Mouse (Mus musculus) spleen, adult 2 months (tissue): ENCODE measurements around the gene Npb.

ENCODE experiments used
- CTCF ChIP-seq: fragments of 200-500 bp; IDR thresholded peaks from 2 replicates; pipeline ENCODE4 v1.5.1; 2011; ENCODE audit warnings: mild to moderate bottlenecking, inconsistent platforms; ENCODE audit not compliant: insufficient read depth, insufficient read length, insufficient replicate concordance; ENCODE audit errors: extremely low read depth
- POLR2A ChIP-seq: fragments of 200-500 bp; IDR thresholded peaks from 2 replicates; pipeline ENCODE4 v1.6.1; 2011; ENCODE audit warnings: low read depth, low read length, inconsistent platforms

- TF ChIP-seq CTCF = no peak
- no peak for TF ChIP-seq POLR2A
Observed at GRCm38 (mm10) chr11:120628601-120629340, 20.5 kb downstream of the Npb start.
